Mouse (Mus musculus): ENCODE measurements around the gene Zfp687.

The Zfp687 gene

DNA sequence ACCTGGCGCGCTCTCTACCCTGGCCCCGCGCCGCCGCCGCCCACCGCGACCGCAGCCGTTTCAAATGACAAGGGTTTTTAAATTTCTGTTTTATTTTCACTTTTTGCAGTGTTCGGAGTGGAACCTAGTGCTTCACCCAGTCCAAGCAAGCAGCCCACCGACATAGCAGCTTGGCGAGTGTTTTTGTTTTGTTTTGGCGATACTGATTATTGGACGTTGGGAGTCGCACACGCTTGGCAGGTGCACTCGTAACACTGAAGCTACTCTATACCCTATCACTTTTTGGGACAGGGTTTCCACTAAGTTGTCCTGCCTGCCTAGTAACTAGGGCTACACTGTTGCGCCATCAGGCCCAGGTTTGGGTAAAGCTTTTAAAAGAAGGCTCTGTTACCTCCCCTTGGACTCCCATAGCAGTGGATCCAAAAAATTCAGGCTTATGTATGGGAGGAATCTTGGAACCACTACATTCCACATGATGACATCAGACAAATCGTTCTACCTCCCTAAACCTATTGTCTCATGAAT is 1.3 kb upstream of the Zfp687 start:
- no peak for DNase-seq (ENCODE audit: low spot score in 2 of 2)

DNA sequence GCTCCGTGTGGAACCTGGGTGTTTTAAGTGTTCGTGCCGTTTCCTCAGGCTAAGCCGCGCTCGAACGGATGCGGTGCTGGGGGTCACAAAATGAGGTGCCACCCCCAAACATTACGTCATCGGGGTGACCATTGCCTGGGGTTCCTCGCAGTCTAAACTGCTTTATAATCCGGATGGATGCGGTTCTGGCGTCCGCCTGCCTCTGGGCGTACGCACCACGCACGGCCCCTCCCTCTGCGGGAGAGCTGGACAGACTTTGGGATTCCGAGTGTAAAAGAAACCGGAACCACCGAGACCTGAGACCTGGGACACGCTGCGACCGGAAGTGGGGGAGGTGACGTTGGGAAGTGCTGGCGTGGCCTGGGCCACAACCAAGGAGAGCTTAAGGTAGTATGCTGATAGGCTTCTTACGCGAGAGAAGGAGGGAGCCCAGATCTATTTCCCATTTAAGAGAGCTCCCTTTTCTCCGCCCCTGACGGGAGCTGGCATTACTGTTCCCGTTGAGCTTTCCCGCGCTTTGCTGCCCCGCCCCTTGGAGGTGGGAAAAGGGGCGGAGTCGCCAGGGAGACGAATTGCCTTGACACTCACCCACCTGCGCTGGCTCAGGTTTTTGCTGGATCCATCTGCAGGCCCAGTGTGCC is 763 bp upstream of the Zfp687 start:
- DNase-seq (ENCODE audit: low spot score in 2 of 2), result peak; percentile 96 to 98

DNA sequence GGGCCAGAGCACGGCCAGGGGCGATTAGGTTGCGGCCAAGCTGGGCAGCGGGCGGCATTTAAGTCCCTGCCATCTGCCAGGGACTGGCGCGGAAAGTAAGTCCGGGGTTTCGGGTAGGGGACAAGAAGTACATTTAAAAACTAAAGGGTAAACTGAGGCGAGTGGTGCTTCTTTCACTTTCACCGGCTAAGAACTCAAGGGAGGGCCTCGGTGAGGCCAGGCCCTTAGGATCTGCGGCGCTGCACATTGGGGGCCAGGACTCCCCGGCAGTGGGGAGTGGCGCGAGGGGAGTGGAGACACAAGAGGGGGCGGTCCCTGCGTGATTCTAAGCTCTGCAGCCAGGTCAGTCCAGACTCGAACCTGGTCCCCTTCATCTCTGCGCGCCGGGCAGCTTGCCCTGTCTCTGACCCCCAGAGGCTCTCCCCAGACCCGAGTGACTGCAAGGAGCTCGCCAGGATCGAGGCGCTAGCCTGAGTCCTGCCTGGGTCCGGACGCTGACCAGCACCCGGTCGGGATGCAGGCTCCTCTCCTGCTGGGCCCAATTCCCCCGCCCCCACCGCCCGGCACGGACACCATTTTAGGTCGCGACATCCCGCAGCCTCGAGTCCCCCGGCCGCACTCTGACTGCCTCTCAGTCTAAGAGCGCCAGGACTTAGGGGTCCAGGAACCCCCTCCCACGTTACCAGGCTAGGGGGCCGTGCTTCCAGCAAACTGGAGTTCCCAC is 658 bp downstream of the Zfp687 start:
- peak; percentile 36 to 43 for DNase-seq (ENCODE audit: low spot score in 2 of 2)

GRCm38 (mm10) chr3:95013699-95014427 is 1.4 kb downstream of the Zfp687 start:
- DNase-seq (ENCODE audit: low spot score in 2 of 2), result no peak

DNA sequence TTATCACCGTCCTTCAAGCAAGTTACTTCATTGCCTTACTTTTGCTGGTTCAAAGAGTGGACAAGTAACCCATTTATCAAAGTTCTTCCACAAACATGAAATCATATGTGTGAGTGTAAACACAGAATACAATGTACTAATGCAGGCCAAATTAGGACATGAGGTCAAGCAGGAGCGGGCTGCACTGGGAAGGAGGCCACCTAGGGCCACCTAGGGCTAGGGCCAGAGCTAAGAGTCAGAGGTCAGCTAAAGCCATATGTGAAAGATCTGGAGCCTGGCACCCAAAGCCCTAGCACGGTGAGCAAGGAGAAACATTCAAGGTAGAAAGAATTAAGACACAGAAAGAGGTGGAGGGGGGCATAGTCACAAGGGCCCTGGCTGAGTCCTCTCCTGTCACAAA is 2.3 kb downstream of the Zfp687 start:
- no peak for DNase-seq (ENCODE audit: low spot score in 2 of 2)

DNA sequence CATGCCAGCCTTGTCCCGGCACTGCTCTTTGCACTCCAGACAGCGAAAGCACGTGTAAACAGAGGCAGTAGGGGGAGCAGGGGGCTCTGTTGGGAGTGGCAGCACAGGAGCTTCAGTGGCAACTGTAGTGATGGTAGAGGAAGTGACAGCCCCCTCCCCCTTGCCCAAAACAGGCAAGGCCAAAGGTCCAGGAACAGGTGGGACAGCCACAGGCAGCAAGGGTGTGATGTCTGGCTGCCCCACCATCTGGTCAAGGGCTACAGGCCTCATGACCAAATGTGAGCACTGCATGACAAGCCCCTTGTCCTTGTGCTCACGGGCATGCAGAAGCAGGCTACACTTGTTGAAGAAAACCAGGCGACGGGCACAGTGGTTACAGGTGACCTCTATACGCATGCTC is 4.9 kb downstream of the Zfp687 start:
- no peak for DNase-seq (ENCODE audit: low spot score in 2 of 2)

GRCm38 (mm10) chr3:95007706-95008105 is 7.5 kb downstream of the Zfp687 start:
- DNase-seq (ENCODE audit: low spot score in 2 of 2), result no peak

GRCm38 (mm10) chr3:95005651-95006050 is 9.6 kb downstream of the Zfp687 start:
- DNase-seq (ENCODE audit: low spot score in 2 of 2), result no peak

GRCm38 (mm10) chr3:95003273-95003672 is 12.0 kb downstream of the Zfp687 start:
- no peak for DNase-seq (ENCODE audit: low spot score in 2 of 2)

GRCm38 (mm10) chr3:95002569-95002968 is 12.7 kb downstream of the Zfp687 start:
- no peak for DNase-seq (ENCODE audit: low spot score in 2 of 2)

DNA sequence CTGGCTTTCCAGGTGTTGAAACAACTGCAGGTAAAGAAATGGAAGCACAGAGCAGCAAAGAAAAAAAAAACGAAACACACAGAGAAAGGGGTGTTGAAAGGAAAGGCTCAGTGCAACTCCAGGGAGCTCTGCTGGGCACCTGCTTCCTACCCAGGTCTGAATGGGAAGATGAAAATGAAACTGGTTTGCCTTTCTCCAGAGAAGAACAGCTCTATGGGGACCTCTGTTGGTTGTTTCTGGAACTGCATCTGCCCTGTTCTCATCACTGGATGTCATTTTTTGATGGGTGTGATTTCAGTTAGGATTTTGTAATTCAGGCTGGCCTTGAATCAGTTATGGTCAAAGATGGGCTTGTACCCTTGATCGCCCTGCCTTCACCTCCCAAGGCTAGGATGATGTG is 18.3 kb downstream of the Zfp687 start:
- peak; percentile 79 for DNase-seq (ENCODE audit: low spot score in 2 of 2)

- no peak for DNase-seq (ENCODE audit: low spot score in 2 of 2)
Measured at GRCm38 (mm10) chr3:94989159-94989761, 26.0 kb downstream of the Zfp687 start.

DNA sequence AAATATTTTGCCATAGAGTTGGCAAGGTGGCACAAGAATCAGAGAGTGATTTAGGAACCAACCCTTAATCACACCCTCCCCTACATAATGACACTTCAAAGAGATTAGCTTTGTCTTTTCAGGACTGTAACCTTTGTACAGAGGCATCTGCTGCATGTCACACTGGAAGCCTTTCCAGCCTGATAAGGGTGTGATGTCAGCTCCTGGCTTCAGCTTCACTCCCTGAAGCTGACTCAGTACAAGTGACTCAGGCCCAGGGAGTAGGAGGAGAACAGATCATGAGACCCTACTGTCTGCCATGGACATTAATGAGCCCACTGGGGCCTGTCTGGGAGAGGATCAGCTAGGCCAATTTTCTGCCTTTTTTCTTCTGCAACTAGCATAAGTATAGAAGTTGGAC is 27.7 kb downstream of the Zfp687 start:
- peak; percentile 65 to 80 for DNase-seq (ENCODE audit: low spot score in 2 of 2)

DNA sequence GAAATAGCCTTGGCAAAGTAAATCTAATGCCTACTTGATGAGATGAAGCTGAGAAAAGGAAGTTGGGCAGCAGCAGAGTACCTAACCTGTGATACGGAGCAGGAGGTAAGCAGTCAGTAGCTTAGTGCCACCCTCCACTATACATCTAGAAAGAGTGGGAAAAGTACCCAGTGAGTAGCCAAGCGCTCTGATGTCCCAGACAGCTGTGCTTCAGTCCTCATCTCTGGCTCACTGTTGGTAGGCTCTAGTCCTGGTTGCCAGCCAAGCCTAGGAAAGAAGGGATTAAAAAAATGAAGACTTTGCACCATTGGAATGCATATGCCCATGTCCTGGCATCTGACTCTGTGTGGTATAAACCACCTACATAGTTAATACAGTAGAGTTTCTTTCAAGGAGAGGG is 29.7 kb downstream of the Zfp687 start:
- DNase-seq (ENCODE audit: low spot score in 2 of 2), result no peak

GRCm38 (mm10) chr3:94984312-94984711 is 30.9 kb downstream of the Zfp687 start:
- peak in 1 of 2 experiments; percentile 40 for DNase-seq (ENCODE audit: low spot score in 2 of 2)

DNA sequence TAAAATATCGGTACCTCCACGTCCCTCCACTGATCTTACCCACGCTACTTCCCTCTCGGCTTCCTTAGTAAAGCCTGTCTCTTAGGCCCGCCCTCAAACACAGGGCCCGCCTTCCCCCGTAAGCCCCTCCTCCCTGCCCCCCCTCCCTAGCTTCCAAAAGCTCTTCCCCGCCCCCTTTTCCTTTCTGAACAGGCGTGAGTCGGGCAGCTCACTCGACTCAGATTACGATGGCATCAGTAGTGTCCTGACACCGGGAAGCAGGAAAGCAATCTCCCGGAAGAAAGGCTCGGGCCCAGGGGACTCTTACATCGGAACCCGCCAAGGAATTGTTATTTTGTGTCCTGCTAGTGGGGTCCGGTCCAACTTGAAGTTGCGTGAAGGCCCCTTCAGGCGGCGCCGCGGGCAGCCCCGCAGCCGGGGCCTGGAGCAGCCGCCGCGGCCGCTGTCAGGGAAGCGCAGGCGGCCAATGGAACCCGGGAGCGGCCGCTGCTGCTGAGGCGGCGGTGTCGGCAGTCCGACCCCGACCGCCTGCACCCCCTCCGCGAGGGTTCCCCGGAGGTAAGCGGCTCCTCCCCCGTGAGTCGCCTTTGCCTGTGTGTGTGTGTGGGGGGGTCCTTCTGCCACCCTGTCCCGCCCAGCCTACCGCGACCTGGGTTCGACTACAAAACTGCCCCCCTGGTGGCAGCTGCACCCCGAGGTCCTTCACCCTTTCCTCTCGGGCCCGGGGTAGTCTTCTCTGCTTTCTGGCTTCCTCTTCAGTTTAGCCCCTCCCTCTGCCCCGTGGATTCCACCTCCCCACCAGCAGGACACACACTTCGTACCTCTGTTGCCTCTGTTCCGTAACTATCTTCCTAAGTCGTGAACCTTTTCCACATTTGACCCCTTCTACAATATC is 40.5 kb downstream of the Zfp687 start, which contains the start of gene Pi4kb:
Pi4kb (plus strand) TSS at position 204 of the 895 bp plus-strand sequence.
- DNase-seq (ENCODE audit: low spot score in 2 of 2), result peak; percentile 83 to 84

- DNase-seq (ENCODE audit: low spot score in 2 of 2), result no peak
Measured at GRCm38 (mm10) chr3:94974026-94974527, 41.2 kb downstream of the Zfp687 start.

- DNase-seq (ENCODE audit: low spot score in 2 of 2), result no peak
Measured at GRCm38 (mm10) chr3:94973620-94974019, 41.6 kb downstream of the Zfp687 start.

- no peak for DNase-seq (ENCODE audit: low spot score in 2 of 2)
Measured at GRCm38 (mm10) chr3:94972552-94972951, 42.7 kb downstream of the Zfp687 start.

- DNase-seq (ENCODE audit: low spot score in 2 of 2), result no peak
Measured at GRCm38 (mm10) chr3:94965878-94966277, 49.4 kb downstream of the Zfp687 start.

GRCm38 (mm10) chr3:94964989-94965388 is 50.3 kb downstream of the Zfp687 start:
- DNase-seq (ENCODE audit: low spot score in 2 of 2), result no peak
